Mouse (Mus musculus): ENCODE measurements around the gene Olfr19. TPM values are rescaled to one million over a fixed set of nuclear protein-coding genes. Genes with fewer than 3 reads are reported as not detected.
"Not testable (repeated sequence)": the region's sequence is repeated elsewhere in the genome, so short reads cannot be mapped to it uniquely, and the experiment has no call there.

Olfr19 gene
- polyA plus RNA-seq (2015; fragmentation: Nextera tagmentation; extraction: Ambion mirVana) = not detected in 2 replicates

GRCm38 (mm10) chr16:16676305-16676704 lies at the start of gene Olfr19:
Gene Olfr19, minus strand, starts transcription at chr16:16676405.
- no peak for ATAC-seq
- H3K27me3 ChIP-seq (replicated peaks; ENCODE audit: control insufficient read depth, insufficient read depth, low read length) = no peaks in the 10 kb centered on the region
- no peak within 1 kb of the TSS for H3K4me2 ChIP-seq (ENCODE audit: low read length)
- H3K4me3 ChIP-seq (ENCODE audit: low read length) = no peak within 1 kb of the TSS
- no peak within 1 kb of the TSS for H3K9ac ChIP-seq (ENCODE audit: low read depth, low read length)
- H3K4me1 ChIP-seq (ENCODE audit: control insufficient read depth, insufficient read depth, low read depth, low read length) = no peaks in the 10 kb centered on the region
- H3K36me3 ChIP-seq (ENCODE audit: control insufficient read depth, insufficient read depth, low read length) = no peaks in the 10 kb centered on the region
- WGBS = 80% methylated on average over 2 of the region's 2 CpGs
- H3K9me3 ChIP-seq (ENCODE audit: control insufficient read depth, low read length) = no peaks in the 10 kb centered on the region
- no peak within 1 kb of the TSS for H3K27ac ChIP-seq (ENCODE audit: low read depth, low read length)

GRCm38 (mm10) chr16:16684975-16685374 lies 8.8 kb upstream of the Olfr19 start:
- H3K9ac ChIP-seq (ENCODE audit: low read depth, low read length) = no peak overlapping the region
- no peaks in the 10 kb centered on the region for H3K27me3 ChIP-seq (replicated peaks; ENCODE audit: control insufficient read depth, insufficient read depth, low read length)
- WGBS = 58% methylated on average over 3 of the region's 3 CpGs
- no peak for ATAC-seq
- H3K9me3 ChIP-seq (ENCODE audit: control insufficient read depth, low read length) = no peaks in the 10 kb centered on the region
- H3K4me3 ChIP-seq (ENCODE audit: low read length) = no peak overlapping the region
- H3K4me1 ChIP-seq (ENCODE audit: control insufficient read depth, insufficient read depth, low read depth, low read length) = no peaks in the 10 kb centered on the region
- no peak overlapping the region for H3K27ac ChIP-seq (ENCODE audit: low read depth, low read length)
- H3K4me2 ChIP-seq (ENCODE audit: low read length) = no peak overlapping the region
- H3K36me3 ChIP-seq (ENCODE audit: control insufficient read depth, insufficient read depth, low read length) = no peaks in the 10 kb centered on the region

GRCm38 (mm10) chr16:16684053-16684452 lies 7.8 kb upstream of the Olfr19 start:
- Histone ChIP-seq H3K9me3 (ENCODE audit: control insufficient read depth, low read length) (no peaks in the 10 kb centered on the region), H3K27me3 (replicated peaks; ENCODE audit: control insufficient read depth, insufficient read depth, low read length) (no peaks in the 10 kb centered on the region), H3K4me3 (ENCODE audit: low read length) (no peak overlapping the region), H3K4me2 (ENCODE audit: low read length) (no peak overlapping the region), H3K4me1 (ENCODE audit: control insufficient read depth, insufficient read depth, low read depth, low read length) (no peaks in the 10 kb centered on the region), H3K9ac (ENCODE audit: low read depth, low read length) (no peak overlapping the region), H3K36me3 (ENCODE audit: control insufficient read depth, insufficient read depth, low read length) (no peaks in the 10 kb centered on the region), H3K27ac (ENCODE audit: low read depth, low read length) (no peak overlapping the region)
- 67% methylated on average over 2 of the region's 2 CpGs for WGBS
- ATAC-seq = no peak

- Histone ChIP-seq H3K36me3 (ENCODE audit: control insufficient read depth, insufficient read depth, low read length) (no peaks in the 10 kb centered on the region), H3K4me1 (ENCODE audit: control insufficient read depth, insufficient read depth, low read depth, low read length) (no peaks in the 10 kb centered on the region), H3K27me3 (replicated peaks; ENCODE audit: control insufficient read depth, insufficient read depth, low read length) (no peaks in the 10 kb centered on the region), H3K9ac (ENCODE audit: low read depth, low read length) (no peak overlapping the region), H3K9me3 (ENCODE audit: control insufficient read depth, low read length) (no peaks in the 10 kb centered on the region), H3K27ac (ENCODE audit: low read depth, low read length) (no peak overlapping the region), H3K4me2 (ENCODE audit: low read length) (no peak overlapping the region), H3K4me3 (ENCODE audit: low read length) (no peak overlapping the region)
- no peak for ATAC-seq
- 89% methylated on average over 4 of the region's 4 CpGs for WGBS
Observed at GRCm38 (mm10) chr16:16664994-16665393, 11.2 kb downstream of the Olfr19 start.

DNA sequence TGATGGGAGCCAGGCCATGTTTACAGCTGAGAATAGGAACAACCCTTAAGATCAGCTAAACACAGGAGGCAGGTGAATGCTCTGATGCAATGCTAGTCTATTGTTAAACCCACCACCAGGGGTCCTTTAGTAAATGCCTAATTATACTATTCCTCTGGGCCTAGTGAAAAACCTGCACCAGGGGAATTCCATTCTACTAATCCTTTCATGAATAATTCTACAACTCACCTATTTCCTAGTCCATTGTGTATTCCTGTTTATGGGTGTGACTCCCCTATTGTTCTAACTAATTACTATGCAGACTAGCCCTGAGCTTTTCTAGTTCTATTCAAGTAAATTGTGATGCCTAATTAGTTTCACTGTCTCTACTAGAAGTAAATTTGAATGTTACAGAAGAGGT lies 11.7 kb downstream of the Olfr19 start:
- ATAC-seq; H3K4me1 ChIP-seq (ENCODE audit: control insufficient read depth, insufficient read depth, low read depth, low read length); H3K27me3 ChIP-seq (replicated peaks; ENCODE audit: control insufficient read depth, insufficient read depth, low read length); H3K36me3 ChIP-seq (ENCODE audit: control insufficient read depth, insufficient read depth, low read length); H3K4me3 ChIP-seq (ENCODE audit: low read length); H3K27ac ChIP-seq (ENCODE audit: low read depth, low read length); H3K4me2 ChIP-seq (ENCODE audit: low read length); H3K9ac ChIP-seq (ENCODE audit: low read depth, low read length); H3K9me3 ChIP-seq (ENCODE audit: control insufficient read depth, low read length): not testable (repeated sequence)

- Histone ChIP-seq H3K36me3 (ENCODE audit: control insufficient read depth, insufficient read depth, low read length) (no peaks in the 10 kb centered on the region), H3K4me1 (ENCODE audit: control insufficient read depth, insufficient read depth, low read depth, low read length) (no peaks in the 10 kb centered on the region), H3K4me3 (ENCODE audit: low read length) (no peak overlapping the region), H3K9me3 (ENCODE audit: control insufficient read depth, low read length) (no peaks in the 10 kb centered on the region), H3K27me3 (replicated peaks; ENCODE audit: control insufficient read depth, insufficient read depth, low read length) (no peaks in the 10 kb centered on the region), H3K9ac (ENCODE audit: low read depth, low read length) (no peak overlapping the region), H3K4me2 (ENCODE audit: low read length) (no peak overlapping the region), H3K27ac (ENCODE audit: low read depth, low read length) (no peak overlapping the region)
- no peak for ATAC-seq
- 93% methylated on average over 1 of the region's 1 CpGs for WGBS
Observed at GRCm38 (mm10) chr16:16645148-16645547, 31.1 kb downstream of the Olfr19 start.

DNA sequence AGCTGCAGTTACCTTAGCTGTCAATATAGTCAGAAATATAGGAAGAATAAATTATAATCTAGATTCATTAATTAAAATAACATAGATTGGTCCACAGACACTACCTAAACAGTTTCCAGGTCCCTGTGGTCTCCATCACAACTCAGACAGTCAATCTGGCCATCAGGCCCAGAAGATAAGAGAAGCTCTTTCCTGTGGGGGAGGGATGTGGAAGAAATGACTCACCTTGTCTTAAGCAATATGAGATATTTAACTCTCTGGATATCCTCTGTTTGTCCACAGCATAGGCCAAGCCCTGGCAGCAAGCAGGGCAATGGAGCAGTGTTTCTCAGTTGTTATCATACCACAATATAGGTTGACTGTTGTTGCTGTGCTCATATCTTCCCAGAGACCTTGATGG lies 42.5 kb downstream of the Olfr19 start:
- Histone ChIP-seq H3K27me3 (replicated peaks; ENCODE audit: control insufficient read depth, insufficient read depth, low read length) (no peaks in the 10 kb centered on the region), H3K4me1 (ENCODE audit: control insufficient read depth, insufficient read depth, low read depth, low read length) (no peaks in the 10 kb centered on the region)
- ATAC-seq = no peak

More for the DNA sequence above, 42.5 kb downstream of the Olfr19 start:
- Histone ChIP-seq H3K9me3 (ENCODE audit: control insufficient read depth, low read length) (no peaks in the 10 kb centered on the region; the same call in 1 of the 2 replicates), H3K9ac (ENCODE audit: low read depth, low read length) (no peak overlapping the region), H3K4me3 (ENCODE audit: low read length) (no peak overlapping the region), H3K4me2 (ENCODE audit: low read length) (no peak overlapping the region), H3K36me3 (ENCODE audit: control insufficient read depth, insufficient read depth, low read length) (no peaks in the 10 kb centered on the region), H3K27ac (ENCODE audit: low read depth, low read length) (no peak overlapping the region)

Other genes with a start within 250 kb of the Olfr19 start
- 15.8 and 16.7 TPM in 2 replicates for gene Fgd4, start 75.9 kb downstream of the Olfr19 start, polyA plus RNA-seq (2015; fragmentation: Nextera tagmentation; extraction: Ambion mirVana)
- 19.5 and 22.1 TPM in 2 replicates for gene Spag6l, start 153.1 kb upstream of the Olfr19 start, polyA plus RNA-seq (2015; fragmentation: Nextera tagmentation; extraction: Ambion mirVana)
- gene Igll1, start 187.6 kb upstream of the Olfr19 start, polyA plus RNA-seq (2015; fragmentation: Nextera tagmentation; extraction: Ambion mirVana) = not detected in 2 replicates
- 63.1 and 74.5 TPM in 2 replicates for gene Top3b, start 194.3 kb upstream of the Olfr19 start, polyA plus RNA-seq (2015; fragmentation: Nextera tagmentation; extraction: Ambion mirVana)
- 0.85 and 1.3 TPM in 2 replicates for gene Vpreb1, start 194.4 kb upstream of the Olfr19 start, polyA plus RNA-seq (2015; fragmentation: Nextera tagmentation; extraction: Ambion mirVana)
- 25.7 and 33.8 TPM in 2 replicates for gene Ppm1f, start 220.1 kb upstream of the Olfr19 start, polyA plus RNA-seq (2015; fragmentation: Nextera tagmentation; extraction: Ambion mirVana)

All from hindbrain, embryonic 16.5 days (tissue).